Mouse (Mus musculus): ENCODE data around the gene Gm20388. TPM values are rescaled to one million over a fixed set of nuclear protein-coding genes. Genes with fewer than 3 reads are reported as not detected.

Gene Gm20388
- total RNA-seq, 2 experiments from 2014 or later: 2.4 to 2.6 TPM

- intact Hi-C loops (cut with DNase I): no loop called here
- TF ChIP-seq CTCF (IDR thresholded peaks at IDR 0.05): no peak
- Histone ChIP-seq H3K27ac (no peak overlapping the region), H3K4me3 (no peak overlapping the region)
- DNase-seq (ENCODE audit: extremely low spot score in 1 of 2, low spot score in 2 of 2): no peak
These were observed 2778.7 kb downstream of the Gm20388 start for GRCm38 (mm10) chr8:122689315-122689714.

DNA sequence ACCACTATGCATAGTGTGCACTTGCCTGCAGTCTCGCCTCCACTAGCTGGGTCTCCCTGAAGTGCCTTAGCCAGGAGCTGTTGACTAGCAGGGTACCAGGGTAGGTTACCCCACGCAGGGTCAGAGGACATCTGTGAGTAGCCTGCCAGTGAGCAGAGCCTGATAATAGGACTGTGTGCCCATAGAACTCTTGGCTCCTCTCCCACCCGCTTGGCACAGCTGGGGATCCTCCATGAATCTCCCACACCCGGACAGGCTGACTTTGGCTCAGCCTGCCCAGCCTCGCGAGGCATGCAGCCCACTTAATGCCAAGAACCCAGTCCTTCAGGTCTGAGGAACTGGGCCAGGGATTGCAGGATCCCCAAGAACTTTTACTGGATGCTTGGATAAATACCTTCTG is 2780.4 kb downstream of the Gm20388 start:
- no peak overlapping the region for H3K27ac ChIP-seq
- H3K4me3 ChIP-seq: no peak overlapping the region
- TF ChIP-seq CTCF (IDR thresholded peaks at IDR 0.05): no peak
- intact Hi-C loops (cut with DNase I): no loop called here
- no peak for DNase-seq (ENCODE audit: extremely low spot score in 1 of 2, low spot score in 2 of 2)

DNA sequence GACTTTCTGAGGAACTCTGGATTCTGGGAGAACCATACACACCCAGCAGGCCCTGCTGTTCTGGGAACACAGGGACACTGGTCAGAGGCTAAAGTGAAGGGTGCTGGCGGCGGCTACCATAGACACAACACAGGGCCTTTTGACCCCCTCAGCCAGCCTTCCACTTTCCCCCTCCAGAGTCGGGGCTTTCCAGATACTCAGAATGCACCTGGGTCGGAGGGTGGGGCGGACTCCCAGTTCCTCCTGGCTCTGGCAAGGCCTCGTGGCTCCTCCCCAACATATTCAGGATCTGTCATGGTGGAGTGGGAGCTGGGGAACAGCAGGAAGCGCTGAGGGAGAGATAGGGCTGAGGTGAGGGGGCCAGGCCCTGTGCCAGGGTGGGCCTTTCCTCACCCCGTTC is 2781.5 kb downstream of the Gm20388 start:
- Histone ChIP-seq H3K4me3 (no peak overlapping the region), H3K27ac (no peak overlapping the region)
- intact Hi-C loops (cut with DNase I): no loop called here
- no peak for TF ChIP-seq CTCF (IDR thresholded peaks at IDR 0.05)
- no peak for DNase-seq (ENCODE audit: extremely low spot score in 1 of 2, low spot score in 2 of 2)

- intact Hi-C loops (cut with DNase I): no loop called here
- DNase-seq (ENCODE audit: extremely low spot score in 1 of 2, low spot score in 2 of 2): peak; percentile 24 to 46
- H3K27ac ChIP-seq: no peak overlapping the region
- H3K4me3 ChIP-seq: no peak overlapping the region
- TF ChIP-seq CTCF (IDR thresholded peaks at IDR 0.05): no peak
These were observed 2784.9 kb downstream of the Gm20388 start for GRCm38 (mm10) chr8:122695438-122696042.

GRCm38 (mm10) chr8:122697181-122697581 is 2786.5 kb downstream of the Gm20388 start:
- H3K27ac ChIP-seq: no peak overlapping the region
- H3K4me3 ChIP-seq: no peak overlapping the region
- DNase-seq (ENCODE audit: extremely low spot score in 1 of 2, low spot score in 2 of 2): peak; percentile 28 to 50
- intact Hi-C loops (cut with DNase I): no loop called here
- TF ChIP-seq CTCF (IDR thresholded peaks at IDR 0.05): peak; percentile 87

GRCm38 (mm10) chr8:122697586-122697985 is 2786.9 kb downstream of the Gm20388 start:
- TF ChIP-seq CTCF (IDR thresholded peaks at IDR 0.05): no peak
- Histone ChIP-seq H3K4me3 (no peak overlapping the region), H3K27ac (no peak overlapping the region)
- intact Hi-C loops (cut with DNase I): no loop called here
- DNase-seq (ENCODE audit: extremely low spot score in 1 of 2, low spot score in 2 of 2): no peak

DNA sequence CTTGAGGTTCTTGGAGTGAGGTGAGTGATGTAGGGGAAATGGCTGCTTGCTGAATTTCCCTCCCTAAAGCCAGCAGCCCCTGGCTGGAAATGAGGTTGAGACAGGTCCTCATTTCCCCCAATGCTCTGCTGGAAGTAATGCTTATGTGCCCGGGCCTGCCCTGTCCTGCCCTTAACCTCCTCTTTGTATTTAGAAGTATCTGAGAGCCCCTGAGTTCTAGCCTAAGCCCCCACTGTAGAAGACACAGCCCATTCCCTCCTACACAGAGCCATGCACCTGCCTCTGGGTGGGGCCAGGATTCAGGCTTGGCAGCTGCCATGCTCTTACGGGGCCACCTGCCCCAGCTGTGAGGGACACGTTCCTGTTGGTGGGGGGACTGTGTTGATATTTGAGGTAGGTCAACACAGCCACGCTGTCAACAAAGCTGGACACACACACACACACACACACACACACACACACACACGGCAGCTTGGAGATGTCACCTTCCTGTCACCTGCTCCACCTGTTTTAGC is 2787.7 kb downstream of the Gm20388 start:
- intact Hi-C loops (cut with DNase I): no loop called here

DNA sequence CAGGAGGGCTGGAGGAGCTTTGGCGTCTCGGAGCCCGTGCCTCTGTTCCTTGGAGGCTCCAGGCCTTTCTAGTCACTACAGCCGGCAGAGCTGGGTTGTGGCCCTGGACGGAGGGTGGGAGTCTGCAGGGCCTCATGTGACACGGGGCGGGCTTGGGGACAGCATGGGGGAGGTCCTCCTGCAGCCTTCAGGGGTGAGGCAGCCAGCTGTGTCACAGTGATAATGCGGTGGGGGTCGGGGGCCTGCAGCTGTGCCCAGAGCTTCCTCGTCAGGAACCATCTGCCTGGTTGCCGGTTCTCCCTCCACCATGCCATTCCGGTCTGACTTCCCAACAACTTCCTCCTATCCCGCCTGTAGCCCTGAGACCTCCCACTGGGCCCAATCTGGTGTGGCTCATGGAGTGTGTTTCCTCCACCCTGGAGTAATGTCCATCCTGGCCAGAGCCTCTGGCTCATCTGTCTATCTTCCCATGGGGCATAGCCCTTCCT is 2788.4 kb downstream of the Gm20388 start, which contains the start of gene Cbfa2t3:
Gene Cbfa2t3 (minus strand): TSS at position 105 of the 488 bp plus-strand sequence.
- Histone ChIP-seq H3K27ac (no peak within 1 kb of the TSS), H3K4me3 (no peak within 1 kb of the TSS)
- DNase-seq (ENCODE audit: extremely low spot score in 1 of 2, low spot score in 2 of 2): no peak
- no peak for TF ChIP-seq CTCF (IDR thresholded peaks at IDR 0.05)
- intact Hi-C loops (cut with DNase I): no loop called here

More for the DNA sequence above, 2787.7 kb downstream of the Gm20388 start:
- Histone ChIP-seq H3K27ac (no peak overlapping the region), H3K4me3 (no peak overlapping the region)
- DNase-seq (ENCODE audit: extremely low spot score in 1 of 2, low spot score in 2 of 2): no peak
- TF ChIP-seq CTCF (IDR thresholded peaks at IDR 0.05): no peak

DNA sequence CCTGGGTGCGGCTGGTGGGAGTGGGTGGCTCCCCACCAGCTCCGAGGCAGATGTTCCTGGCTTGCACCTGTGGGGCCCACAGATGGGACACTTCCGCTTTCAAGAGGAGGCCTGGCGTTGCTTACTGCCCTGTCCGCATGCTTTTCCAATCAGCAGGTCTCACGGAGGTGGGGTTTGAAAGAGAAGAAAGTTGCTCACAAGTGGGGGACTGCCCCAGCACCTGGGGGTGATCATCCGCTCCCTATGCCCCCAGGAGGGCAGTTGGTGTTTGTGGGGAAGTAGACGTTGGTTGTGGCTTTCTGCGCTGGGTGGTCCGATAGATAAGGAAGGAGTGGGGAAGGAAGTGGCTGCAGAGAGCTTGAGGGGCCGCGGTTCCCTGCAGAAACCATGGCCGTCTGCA is 2790.0 kb downstream of the Gm20388 start:
- no peak overlapping the region for H3K27ac ChIP-seq
- no peak for TF ChIP-seq CTCF (IDR thresholded peaks at IDR 0.05)
- DNase-seq (ENCODE audit: extremely low spot score in 1 of 2, low spot score in 2 of 2): no peak
- no peak overlapping the region for H3K4me3 ChIP-seq
- intact Hi-C loops (cut with DNase I): no loop called here

GRCm38 (mm10) chr8:122701441-122702185 is 2791.0 kb downstream of the Gm20388 start:
- no peak for TF ChIP-seq CTCF (IDR thresholded peaks at IDR 0.05)
- DNase-seq (ENCODE audit: extremely low spot score in 1 of 2, low spot score in 2 of 2): no peak
- Histone ChIP-seq H3K27ac (no peak overlapping the region), H3K4me3 (no peak overlapping the region)
- intact Hi-C loops (cut with DNase I): no loop called here

GRCm38 (mm10) chr8:122702301-122702941 is 2791.8 kb downstream of the Gm20388 start:
- intact Hi-C loops (cut with DNase I): no loop called here
- no peak overlapping the region for H3K27ac ChIP-seq
- H3K4me3 ChIP-seq: no peak overlapping the region
- DNase-seq (ENCODE audit: extremely low spot score in 1 of 2, low spot score in 2 of 2): no peak
- no peak for TF ChIP-seq CTCF (IDR thresholded peaks at IDR 0.05)

- no peak for TF ChIP-seq CTCF (IDR thresholded peaks at IDR 0.05)
- H3K4me3 ChIP-seq: no peak overlapping the region
- intact Hi-C loops (cut with DNase I): no loop called here
- no peak overlapping the region for H3K27ac ChIP-seq
- DNase-seq (ENCODE audit: extremely low spot score in 1 of 2, low spot score in 2 of 2): no peak
These were observed 2792.3 kb downstream of the Gm20388 start for GRCm38 (mm10) chr8:122702957-122703356.
